Mouse (Mus musculus) lung, embryonic 14.5 days (tissue): ENCODE results near the gene Rnf149. TPM values are rescaled to one million over a fixed set of nuclear protein-coding genes. Genes with fewer than 3 reads are reported as not detected.

ENCODE experiments used
- ATAC-seq: fragments of 200-750 bp; cut with Nextera tagmentation; 2 replicates; pipeline ENCODE4 v1.8.0; 2017; ENCODE audit warnings: mild to moderate bottlenecking, moderate TSS enrichment, moderate library complexity; ENCODE audit not compliant: insufficient read depth
- DNase-seq: peaks from one replicate; pipeline ENCODE4 v3.0.0-alpha.2; 2015
- H3K27ac ChIP-seq: fragments of 300-500 bp; sonication (generic); 2 replicates; pipeline ENCODE4 v1.5.1; 2014; ENCODE audit warnings: low read depth, mild to moderate bottlenecking, moderate library complexity
- H3K27me3 ChIP-seq: fragments of 300-500 bp; sonication (generic); 2 replicates; pipeline ENCODE4 v1.6.1; 2014; ENCODE audit warnings: low read length, control low read depth; ENCODE audit not compliant: insufficient read depth
- H3K36me3 ChIP-seq: fragments of 300-500 bp; sonication (generic); 2 replicates; pipeline ENCODE4 v1.6.1; 2014; ENCODE audit warnings: control low read depth; ENCODE audit not compliant: insufficient read depth
- H3K4me1 ChIP-seq: fragments of 300-500 bp; sonication (generic); 2 replicates; pipeline ENCODE4 v1.6.1; 2014; ENCODE audit warnings: antibody characterized with exemption, control low read depth; ENCODE audit not compliant: insufficient read depth
- H3K4me2 ChIP-seq: fragments of 300-500 bp; sonication (generic); 2 replicates; pipeline ENCODE4 v1.6.1; 2014; ENCODE audit warnings: mild to moderate bottlenecking
- H3K4me3 ChIP-seq: fragments of 300-500 bp; sonication (generic); 2 replicates; pipeline ENCODE4 v1.5.1; 2014; ENCODE audit warnings: low read depth, low read length
- H3K9ac ChIP-seq: fragments of 300-500 bp; sonication (generic); 2 replicates; pipeline ENCODE4 v1.6.1; 2014
- H3K9me3 ChIP-seq: fragments of 300-500 bp; sonication (generic); 2 replicates; pipeline ENCODE4 v1.6.1; 2016; ENCODE audit warnings: low read depth, low read length, control low read depth
- CTCF ChIP-seq: IDR thresholded peaks from 2 replicates; pipeline ENCODE4 v1.5.1; 2016; ENCODE audit warnings: antibody characterized with exemption, low read depth
- WGBS: fragments of 180-500 bp; shearing (Covaris S2); extraction: QIAGEN DNeasy Blood & Tissue Kit; methylation state at CpG from one replicate; pipeline ENCODE4 v1.1.7; 2014; 5-methylcytosine and 5-hydroxymethylcytosine counted together
- polyA plus RNA-seq: library from polyadenylated mRNA; unstranded; fragments of >200 nt; fragmentation: Nextera tagmentation; extraction: Ambion mirVana; gene quantifications from 2 replicates; pipeline ENCODE4 v1.2.1, GENCODE M21; 2014

Rnf149 gene
- polyA plus RNA-seq, 1 experiment from 2014 or later, result 32.8 TPM

DNA sequence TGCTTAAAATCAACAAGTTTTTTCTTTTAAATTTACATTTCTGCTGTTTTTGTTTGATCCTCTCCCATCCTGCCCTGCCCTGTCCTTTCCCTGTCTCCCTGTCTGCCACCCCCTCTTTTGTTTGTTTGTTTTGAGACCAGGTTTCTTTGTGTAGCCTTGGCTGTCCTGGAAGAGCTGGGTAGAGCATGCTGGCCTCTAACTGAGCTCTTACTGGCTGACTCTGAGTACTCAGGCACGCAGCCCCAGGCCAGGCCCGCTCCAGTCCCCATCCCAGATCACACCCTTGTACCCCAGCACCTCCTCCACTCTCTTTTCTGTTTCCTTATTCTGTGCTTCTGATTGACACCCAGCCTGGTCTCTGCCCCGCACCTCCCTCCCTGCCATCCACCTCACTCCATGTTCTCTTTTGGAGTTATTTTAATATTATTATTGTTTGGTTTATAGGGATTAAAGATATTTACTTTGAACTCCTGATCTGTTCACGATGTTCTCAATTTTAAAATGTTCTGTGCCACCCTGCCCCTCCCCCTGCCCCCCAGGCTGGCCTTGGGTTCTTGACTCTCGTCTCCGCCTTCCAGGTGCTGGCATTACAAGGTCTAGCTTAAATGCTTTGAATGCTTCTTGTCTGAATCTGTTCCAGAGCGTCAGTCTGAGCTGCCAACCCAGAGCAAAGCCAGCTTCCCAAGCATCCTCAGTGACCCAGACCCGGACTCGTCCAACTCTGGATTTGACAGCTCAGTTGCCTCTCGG, 39.4 kb downstream of the Rnf149 start:
- DNase-seq (no peak), ATAC-seq (no peak)
- Histone ChIP-seq H3K27ac (no peak overlapping the region), H3K9ac (peak overlapping the region; percentile 10; the same call in 1 of the 2 replicates), H3K4me3 (no peak overlapping the region), H3K4me2 (no peak overlapping the region; the same call in 1 of the 2 replicates), H3K27me3 (no peaks in the 10 kb centered on the region), H3K36me3 (peaks cover 45% of the 10 kb centered on the region), H3K9me3 (no peaks in the 10 kb centered on the region), H3K4me1 (0 out of 2 replicates have a peak, but pooled peaks cover 7% of the 10 kb centered on the region)
- WGBS, result 77% methylated on average over 10 of the region's 10 CpGs
- no peak for TF ChIP-seq CTCF

- H3K27ac ChIP-seq, result no peak overlapping the region
- no peak for DNase-seq
- 31% methylated on average over 7 of the region's 7 CpGs for WGBS
- H3K9ac ChIP-seq, result peak overlapping the region; percentile 91
- no peak for TF ChIP-seq CTCF
- no peak for ATAC-seq
- peaks cover 36% of the 10 kb centered on the region for H3K36me3 ChIP-seq
- no peaks in the 10 kb centered on the region for H3K9me3 ChIP-seq
- peak overlapping the region; percentile 85 for H3K4me2 ChIP-seq
- peak overlapping the region; percentile 95 for H3K4me3 ChIP-seq
- no peaks in the 10 kb centered on the region for H3K27me3 ChIP-seq
- H3K4me1 ChIP-seq, result 0 out of 2 replicates have a peak, but pooled peaks cover 7% of the 10 kb centered on the region
Measured at GRCm38 (mm10) chr1:39536701-39537100, 40.5 kb downstream of the Rnf149 start.

GRCm38 (mm10) chr1:39535515-39536311, 41.5 kb downstream of the Rnf149 start:
- Histone ChIP-seq H3K27ac (peak overlapping the region; percentile 88), H3K4me1 (0 out of 2 replicates have a peak, but pooled peaks cover 7% of the 10 kb centered on the region), H3K4me3 (peak overlapping the region; percentile 95), H3K4me2 (peak overlapping the region; percentile 85), H3K27me3 (no peaks in the 10 kb centered on the region), H3K9ac (peak overlapping the region; percentile 91), H3K36me3 (peaks cover 30% of the 10 kb centered on the region), H3K9me3 (no peaks in the 10 kb centered on the region)
- no peak for TF ChIP-seq CTCF
- ATAC-seq (peak; percentile 93), DNase-seq (peak; percentile 99)
- WGBS, result under 1% methylated on average over 94 of the region's 100 CpGs

GRCm38 (mm10) chr1:39534831-39535230, 42.4 kb downstream of the Rnf149 start, which contains the start of gene Cnot11:
Gene Cnot11 (plus strand): TSS chr1:39534992.
- H3K4me3 ChIP-seq, result peak within 1 kb of the TSS; percentile 95
- ATAC-seq (no peak), DNase-seq (no peak)
- H3K4me2 ChIP-seq, result peak within 1 kb of the TSS; percentile 85
- H3K9ac ChIP-seq, result peak within 1 kb of the TSS; percentile 91
- H3K9me3 ChIP-seq, result no peaks in the 10 kb centered on the region
- H3K4me1 ChIP-seq, result 0 out of 2 replicates have a peak, but pooled peaks cover 7% of the 10 kb centered on the region
- no peaks in the 10 kb centered on the region for H3K27me3 ChIP-seq
- H3K36me3 ChIP-seq, result peaks cover 21% of the 10 kb centered on the region
- peak within 1 kb of the TSS; percentile 88 for H3K27ac ChIP-seq
- WGBS, result 27% methylated on average over 13 of the region's 13 CpGs
- no peak for TF ChIP-seq CTCF

DNA sequence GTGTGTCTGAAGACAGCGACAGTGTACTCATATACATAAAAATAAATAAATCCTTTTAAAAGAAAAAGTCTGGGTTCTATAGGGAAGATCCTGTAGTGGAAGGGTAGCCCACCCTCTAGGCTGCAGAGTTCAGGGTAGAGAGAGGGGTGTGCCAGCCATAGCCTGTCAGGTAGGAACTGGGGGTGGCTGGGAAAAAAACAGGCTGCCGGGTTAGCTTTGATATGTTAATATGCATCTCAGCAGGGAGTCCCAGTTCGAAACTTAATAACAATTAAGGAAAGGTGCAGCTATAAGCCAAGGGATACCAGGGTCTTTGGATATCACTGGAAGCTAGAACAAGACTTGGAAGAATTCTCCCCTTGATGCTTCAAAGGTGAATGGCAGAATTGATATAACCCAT, 43.3 kb downstream of the Rnf149 start:
- Histone ChIP-seq H3K27ac (no peak overlapping the region), H3K9me3 (no peaks in the 10 kb centered on the region), H3K27me3 (no peaks in the 10 kb centered on the region), H3K9ac (no peak overlapping the region), H3K4me1 (0 out of 2 replicates have a peak, but pooled peaks cover 7% of the 10 kb centered on the region), H3K36me3 (peaks cover 13% of the 10 kb centered on the region), H3K4me3 (no peak overlapping the region), H3K4me2 (no peak overlapping the region)
- no peak for TF ChIP-seq CTCF
- DNase-seq (no peak), ATAC-seq (no peak)
- WGBS, result 36% methylated on average over 3 of the region's 3 CpGs

DNA sequence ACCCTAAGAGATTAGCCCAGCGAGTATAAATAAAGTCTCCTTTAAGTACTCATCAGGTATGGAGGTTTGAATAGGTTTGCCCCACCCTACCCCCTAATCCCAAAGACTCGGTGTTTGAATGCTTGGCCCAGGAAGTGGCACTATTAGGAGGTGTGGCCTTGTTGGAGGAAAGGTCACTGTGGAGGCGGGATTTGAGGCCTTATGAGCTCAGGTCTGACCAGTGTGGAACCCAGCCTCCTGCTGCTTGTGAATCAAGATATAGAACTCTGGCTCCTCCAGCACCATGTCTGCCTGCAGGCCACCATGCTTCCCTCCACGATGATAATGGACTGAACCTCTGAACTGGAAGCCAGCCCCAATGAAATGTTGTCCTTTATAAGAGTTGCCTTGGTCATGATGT, 46.2 kb downstream of the Rnf149 start:
- DNase-seq, result no peak
- Histone ChIP-seq H3K27ac (no peak overlapping the region), H3K36me3 (no peaks in the 10 kb centered on the region), H3K27me3 (no peaks in the 10 kb centered on the region), H3K4me2 (no peak overlapping the region), H3K9me3 (no peaks in the 10 kb centered on the region), H3K4me1 (0 out of 2 replicates have a peak, but pooled peaks cover 4% of the 10 kb centered on the region), H3K9ac (no peak overlapping the region), H3K4me3 (no peak overlapping the region)
- no peak for TF ChIP-seq CTCF
- 67% methylated on average over 4 of the region's 4 CpGs for WGBS
- no peak for ATAC-seq
